Mouse (Mus musculus) cortical plate, adult 2 months (tissue): ENCODE results near the gene Rab3gap2. TPM values are rescaled to one million over a fixed set of nuclear protein-coding genes. Genes with fewer than 3 reads are reported as not detected.
A peak's percentile ranks its signal among the peaks of the same experiment; 100 is the strongest.

ENCODE experiments used
- H3K27ac ChIP-seq: fragments of 200-500 bp; 2 replicates; pipeline ENCODE4 v1.5.1; 2012; ENCODE audit warnings: low read length, control low read depth, inconsistent platforms; ENCODE audit not compliant: insufficient read depth
- H3K4me1 ChIP-seq: fragments of 200-500 bp; 2 replicates; pipeline ENCODE4 v1.6.1; 2011; ENCODE audit warnings: low read length; ENCODE audit not compliant: control insufficient read depth, insufficient read depth
- H3K4me3 ChIP-seq: fragments of 200-500 bp; 2 replicates; pipeline ENCODE4 v1.5.1; 2011; ENCODE audit warnings: mild to moderate bottlenecking, low read length, control low read depth; ENCODE audit not compliant: insufficient read depth
- CTCF ChIP-seq: fragments of 200-500 bp; IDR thresholded peaks from 2 replicates; pipeline ENCODE4 v1.5.1; 2011; ENCODE audit warnings: mild to moderate bottlenecking, control low read depth, low read length; ENCODE audit not compliant: insufficient read depth; ENCODE audit errors: extremely low read depth
- POLR2A ChIP-seq: fragments of 200-500 bp; IDR thresholded peaks from 2 replicates; pipeline ENCODE4 v1.6.1; 2011; ENCODE audit warnings: mild to moderate bottlenecking, low read length, control low read depth; ENCODE audit not compliant: insufficient read depth; ENCODE audit errors: extremely low read depth
- polyA plus RNA-seq: library from polyadenylated mRNA; depleted of rRNA; stranded (reverse); fragments of >200 nt; gene quantifications from 2 replicates; pipeline ENCODE4 v1.2.3, GENCODE M21; 2012

The Rab3gap2 gene
- polyA plus RNA-seq, 1 experiment = 48.9 TPM

- peaks cover 3% of the 10 kb centered on the region; the same call in 1 of the 2 replicates for H3K4me1 ChIP-seq
- no peak overlapping the region for H3K4me3 ChIP-seq
- no peak overlapping the region for H3K27ac ChIP-seq
- TF ChIP-seq CTCF (no peak), POLR2A (no peak)
These were observed 43.6 kb downstream of the Rab3gap2 start for GRCm38 (mm10) chr1:185247429-185248085.

GRCm38 (mm10) chr1:185248728-185249127 lies 44.8 kb downstream of the Rab3gap2 start:
- H3K27ac ChIP-seq = no peak overlapping the region
- H3K4me3 ChIP-seq = no peak overlapping the region
- no peaks in the 10 kb centered on the region for H3K4me1 ChIP-seq
- no peak for TF ChIP-seq POLR2A
- no peak for TF ChIP-seq CTCF

GRCm38 (mm10) chr1:185252351-185252750 lies 48.4 kb downstream of the Rab3gap2 start:
- Histone ChIP-seq H3K4me1 (no peaks in the 10 kb centered on the region), H3K4me3 (no peak overlapping the region), H3K27ac (no peak overlapping the region; the same call in 1 of the 2 replicates)
- no peak for TF ChIP-seq POLR2A
- no peak for TF ChIP-seq CTCF

GRCm38 (mm10) chr1:185253140-185253892 lies 49.4 kb downstream of the Rab3gap2 start:
- Histone ChIP-seq H3K4me1 (no peaks in the 10 kb centered on the region), H3K27ac (no peak overlapping the region; the same call in 1 of the 2 replicates), H3K4me3 (no peak overlapping the region)
- TF ChIP-seq CTCF (no peak), POLR2A (no peak)

- H3K27ac ChIP-seq = no peak overlapping the region
- no peak for TF ChIP-seq CTCF
- no peak for TF ChIP-seq POLR2A
- no peak overlapping the region for H3K4me3 ChIP-seq
- H3K4me1 ChIP-seq = no peaks in the 10 kb centered on the region
These were observed 51.4 kb downstream of the Rab3gap2 start for GRCm38 (mm10) chr1:185255336-185255735.

GRCm38 (mm10) chr1:185256753-185257152 lies 52.8 kb downstream of the Rab3gap2 start:
- no peak for TF ChIP-seq POLR2A
- TF ChIP-seq CTCF = no peak
- H3K4me3 ChIP-seq = no peak overlapping the region
- H3K4me1 ChIP-seq = no peaks in the 10 kb centered on the region
- no peak overlapping the region for H3K27ac ChIP-seq

- H3K4me3 ChIP-seq = no peak overlapping the region
- no peaks in the 10 kb centered on the region for H3K4me1 ChIP-seq
- TF ChIP-seq CTCF (peak; percentile 42), POLR2A (no peak)
- no peak overlapping the region for H3K27ac ChIP-seq
These were observed 58.6 kb downstream of the Rab3gap2 start for GRCm38 (mm10) chr1:185262565-185262964.

- H3K4me3 ChIP-seq = no peak overlapping the region
- no peak overlapping the region for H3K27ac ChIP-seq
- TF ChIP-seq CTCF = no peak
- TF ChIP-seq POLR2A = no peak
- no peaks in the 10 kb centered on the region for H3K4me1 ChIP-seq
These were observed 64.8 kb downstream of the Rab3gap2 start for GRCm38 (mm10) chr1:185268675-185269074.

- TF ChIP-seq POLR2A = no peak
- TF ChIP-seq CTCF = no peak
- Histone ChIP-seq H3K4me3 (no peak overlapping the region), H3K4me1 (no peaks in the 10 kb centered on the region)
These were observed 66.6 kb downstream of the Rab3gap2 start for GRCm38 (mm10) chr1:185270403-185271097.

GRCm38 (mm10) chr1:185271373-185271772 lies 67.5 kb downstream of the Rab3gap2 start:
- H3K27ac ChIP-seq = no peak overlapping the region
- H3K4me1 ChIP-seq = no peaks in the 10 kb centered on the region
- TF ChIP-seq POLR2A (no peak), CTCF (no peak)
- H3K4me3 ChIP-seq = no peak overlapping the region

More at GRCm38 (mm10) chr1:185270403-185271097, 66.6 kb downstream of the Rab3gap2 start:
- H3K27ac ChIP-seq = no peak overlapping the region
